Mouse (Mus musculus) liver, embryonic 18 days (tissue): ENCODE data around the gene Gm13285. TPM values are rescaled to one million over a fixed set of nuclear protein-coding genes. Genes with fewer than 3 reads are reported as not detected.

Experiments used
- polyA plus RNA-seq: library from polyadenylated mRNA; depleted of rRNA; stranded (reverse); fragments of >200 nt; gene quantifications from 2 replicates; pipeline ENCODE4 v1.2.3, GENCODE M21; 2012; rRNA removed

Gm13285 gene
- not detected in 2 replicates for polyA plus RNA-seq

DNA sequence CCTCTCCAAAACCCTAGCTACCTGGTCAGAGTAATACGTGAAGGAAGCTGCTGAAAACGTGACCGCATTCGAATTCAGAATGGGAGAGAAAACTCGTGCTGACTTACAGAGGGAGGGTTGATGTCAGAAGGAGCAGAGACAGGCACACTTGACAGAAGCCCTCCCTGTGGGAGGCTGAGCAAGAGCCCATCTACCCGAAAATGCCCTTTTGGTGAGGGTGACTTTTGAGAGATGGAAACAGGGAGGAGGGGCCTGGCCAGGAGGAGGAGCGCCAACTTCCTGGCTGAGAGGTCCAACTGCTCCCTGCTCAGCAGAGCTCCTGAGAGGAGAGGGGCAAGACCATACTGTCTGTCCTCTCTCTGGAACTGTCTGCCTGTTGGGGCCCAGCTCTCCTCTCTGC lies at the start of gene Gm13285:
Gene Gm13285, plus strand, starts transcription at position 301 of the 400 bp plus-strand sequence.

GRCm38 (mm10) chr4:88754818-88755340 lies 44.6 kb upstream of the Gm13285 start, which contains the start of gene Gm13271:
TSS of gene Gm13271 (plus strand) at chr4:88754868.

GRCm38 (mm10) chr4:88759610-88760268 lies 39.7 kb upstream of the Gm13285 start, which contains the start of gene Gm13283:
TSS of gene Gm13283 (plus strand) at chr4:88760119.

GRCm38 (mm10) chr4:88773534-88773933 lies 25.9 kb upstream of the Gm13285 start, which contains the start of gene Gm13290:
TSS of gene Gm13290 (plus strand) at chr4:88773834.

DNA sequence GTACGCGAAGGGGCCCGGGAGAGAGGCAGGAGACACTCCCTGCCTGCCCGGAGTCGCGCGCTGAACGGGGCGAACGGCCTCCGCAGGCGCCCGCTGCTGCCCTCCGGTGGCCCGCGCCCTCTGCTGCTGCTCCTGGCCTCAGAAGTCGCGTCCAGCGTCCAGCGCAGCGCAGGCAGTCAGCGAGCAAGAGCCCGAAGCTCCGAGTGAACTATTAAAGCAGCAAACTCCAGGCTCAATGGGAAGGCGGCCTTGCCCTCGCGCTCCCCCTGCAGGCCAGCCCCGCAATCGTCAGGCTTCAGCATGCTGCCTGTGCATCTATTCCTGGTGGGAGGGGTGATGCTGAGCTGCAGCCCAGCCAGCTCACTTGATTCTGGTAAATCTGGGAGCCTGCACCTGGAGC lies 22.8 kb upstream of the Gm13285 start, which contains the start of gene Gm13289:
Gene Gm13289, plus strand, starts transcription at position 301 of the 400 bp plus-strand sequence.

DNA sequence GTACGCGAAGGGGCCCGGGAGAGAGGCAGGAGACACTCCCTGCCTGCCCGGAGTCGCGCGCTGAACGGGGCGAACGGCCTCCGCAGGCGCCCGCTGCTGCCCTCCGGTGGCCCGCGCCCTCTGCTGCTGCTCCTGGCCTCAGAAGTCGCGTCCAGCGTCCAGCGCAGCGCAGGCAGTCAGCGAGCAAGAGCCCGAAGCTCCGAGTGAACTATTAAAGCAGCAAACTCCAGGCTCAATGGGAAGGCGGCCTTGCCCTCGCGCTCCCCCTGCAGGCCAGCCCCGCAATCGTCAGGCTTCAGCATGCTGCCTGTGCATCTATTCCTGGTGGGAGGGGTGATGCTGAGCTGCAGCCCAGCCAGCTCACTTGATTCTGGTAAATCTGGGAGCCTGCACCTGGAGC lies 19.9 kb upstream of the Gm13285 start, which contains the start of gene Gm13272:
Gene Gm13272, plus strand, starts transcription at position 301 of the 400 bp plus-strand sequence.

GRCm38 (mm10) chr4:88781831-88782230 lies 17.6 kb upstream of the Gm13285 start, which contains the start of gene Ifnz:
TSS of gene Ifnz (plus strand) at chr4:88782131.

DNA sequence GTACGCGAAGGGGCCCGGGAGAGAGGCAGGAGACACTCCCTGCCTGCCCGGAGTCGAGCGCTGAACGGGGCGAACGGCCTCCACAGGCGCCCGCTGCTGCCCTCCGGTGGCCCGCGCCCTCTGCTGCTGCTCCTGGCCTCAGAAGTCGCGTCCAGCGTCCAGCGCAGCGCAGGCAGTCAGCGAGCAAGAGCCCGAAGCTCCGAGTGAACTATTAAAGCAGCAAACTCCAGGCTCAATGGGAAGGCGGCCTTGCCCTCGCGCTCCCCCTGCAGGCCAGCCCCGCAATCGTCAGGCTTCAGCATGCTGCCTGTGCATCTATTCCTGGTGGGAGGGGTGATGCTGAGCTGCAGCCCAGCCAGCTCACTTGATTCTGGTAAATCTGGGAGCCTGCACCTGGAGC lies 14.1 kb upstream of the Gm13285 start, which contains the start of gene Gm13276:
Gene Gm13276, plus strand, starts transcription at position 301 of the 400 bp plus-strand sequence.

DNA sequence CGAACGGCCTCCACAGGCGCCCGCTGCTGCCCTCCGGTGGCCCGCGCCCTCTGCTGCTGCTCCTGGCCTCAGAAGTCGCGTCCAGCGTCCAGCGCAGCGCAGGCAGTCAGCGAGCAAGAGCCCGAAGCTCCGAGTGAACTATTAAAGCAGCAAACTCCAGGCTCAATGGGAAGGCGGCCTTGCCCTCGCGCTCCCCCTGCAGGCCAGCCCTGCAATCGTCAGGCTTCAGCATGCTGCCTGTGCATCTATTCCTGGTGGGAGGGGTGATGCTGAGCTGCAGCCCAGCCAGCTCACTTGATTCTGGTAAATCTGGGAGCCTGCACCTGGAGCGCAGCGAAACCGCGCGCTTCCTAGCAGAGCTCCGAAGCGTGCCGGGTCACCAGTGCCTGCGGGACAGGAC lies 11.1 kb upstream of the Gm13285 start, which contains the start of gene Gm13277:
Gene Gm13277, plus strand, starts transcription at position 231 of the 400 bp plus-strand sequence.

GRCm38 (mm10) chr4:88791250-88791649 lies 8.2 kb upstream of the Gm13285 start, which contains the start of gene Gm13278:
TSS of gene Gm13278 (plus strand) at chr4:88791550.

GRCm38 (mm10) chr4:88793936-88794675 lies 5.4 kb upstream of the Gm13285 start, which contains the start of gene Gm13275:
TSS of gene Gm13275 (plus strand) at chr4:88794487.

DNA sequence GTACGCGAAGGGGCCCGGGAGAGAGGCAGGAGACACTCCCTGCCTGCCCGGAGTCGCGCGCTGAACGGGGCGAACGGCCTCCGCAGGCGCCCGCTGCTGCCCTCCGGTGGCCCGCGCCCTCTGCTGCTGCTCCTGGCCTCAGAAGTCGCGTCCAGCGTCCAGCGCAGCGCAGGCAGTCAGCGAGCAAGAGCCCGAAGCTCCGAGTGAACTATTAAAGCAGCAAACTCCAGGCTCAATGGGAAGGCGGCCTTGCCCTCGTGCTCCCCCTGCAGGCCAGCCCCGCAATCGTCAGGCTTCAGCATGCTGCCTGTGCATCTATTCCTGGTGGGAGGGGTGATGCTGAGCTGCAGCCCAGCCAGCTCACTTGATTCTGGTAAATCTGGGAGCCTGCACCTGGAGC lies 2.4 kb upstream of the Gm13285 start, which contains the start of gene Gm13279:
Gene Gm13279, plus strand, starts transcription at position 301 of the 400 bp plus-strand sequence.

DNA sequence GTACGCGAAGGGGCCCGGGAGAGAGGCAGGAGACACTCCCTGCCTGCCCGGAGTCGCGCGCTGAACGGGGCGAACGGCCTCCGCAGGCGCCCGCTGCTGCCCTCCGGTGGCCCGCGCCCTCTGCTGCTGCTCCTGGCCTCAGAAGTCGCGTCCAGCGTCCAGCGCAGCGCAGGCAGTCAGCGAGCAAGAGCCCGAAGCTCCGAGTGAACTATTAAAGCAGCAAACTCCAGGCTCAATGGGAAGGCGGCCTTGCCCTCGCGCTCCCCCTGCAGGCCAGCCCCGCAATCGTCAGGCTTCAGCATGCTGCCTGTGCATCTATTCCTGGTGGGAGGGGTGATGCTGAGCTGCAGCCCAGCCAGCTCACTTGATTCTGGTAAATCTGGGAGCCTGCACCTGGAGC lies 3.5 kb downstream of the Gm13285 start, which contains the start of gene Gm13287:
Gene Gm13287, plus strand, starts transcription at position 301 of the 400 bp plus-strand sequence.

DNA sequence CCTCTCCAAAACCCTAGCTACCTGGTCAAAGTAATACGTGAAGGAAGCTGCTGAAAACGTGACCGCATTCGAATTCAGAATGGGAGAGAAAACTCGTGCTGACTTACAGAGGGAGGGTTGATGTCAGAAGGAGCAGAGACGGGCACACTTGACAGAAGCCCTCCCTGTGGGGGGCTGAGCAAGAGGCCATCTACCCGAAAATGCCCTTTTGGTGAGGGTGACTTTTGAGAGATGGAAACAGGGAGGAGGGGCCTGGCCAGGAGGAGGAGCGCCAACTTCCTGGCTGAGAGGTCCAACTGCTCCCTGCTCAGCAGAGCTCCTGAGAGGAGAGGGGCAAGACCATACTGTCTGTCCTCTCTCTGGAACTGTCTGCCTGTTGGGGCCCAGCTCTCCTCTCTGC lies 5.8 kb downstream of the Gm13285 start, which contains the start of gene Gm13288:
Gene Gm13288, plus strand, starts transcription at position 301 of the 400 bp plus-strand sequence.

DNA sequence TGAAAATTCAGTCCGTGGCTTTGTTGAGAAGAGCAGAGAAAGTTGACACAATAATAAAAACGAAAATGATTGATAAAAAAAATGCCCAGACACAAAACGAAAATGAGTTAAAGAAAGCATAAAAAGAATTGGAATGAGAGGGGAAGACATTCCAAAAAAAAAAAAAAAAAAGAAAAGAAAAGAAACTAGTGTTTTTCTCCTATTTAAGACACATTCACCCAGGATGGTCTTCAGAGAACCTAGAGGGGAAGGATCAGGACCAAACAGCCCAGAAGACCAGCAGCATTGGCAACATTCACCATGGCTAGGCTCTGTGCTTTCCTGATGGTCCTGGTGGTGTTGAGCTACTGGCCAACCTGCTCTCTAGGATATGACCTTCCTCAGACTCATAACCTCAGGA lies 16.5 kb downstream of the Gm13285 start, which contains the start of gene Ifna7:
Gene Ifna7, plus strand, starts transcription at position 301 of the 400 bp plus-strand sequence.

DNA sequence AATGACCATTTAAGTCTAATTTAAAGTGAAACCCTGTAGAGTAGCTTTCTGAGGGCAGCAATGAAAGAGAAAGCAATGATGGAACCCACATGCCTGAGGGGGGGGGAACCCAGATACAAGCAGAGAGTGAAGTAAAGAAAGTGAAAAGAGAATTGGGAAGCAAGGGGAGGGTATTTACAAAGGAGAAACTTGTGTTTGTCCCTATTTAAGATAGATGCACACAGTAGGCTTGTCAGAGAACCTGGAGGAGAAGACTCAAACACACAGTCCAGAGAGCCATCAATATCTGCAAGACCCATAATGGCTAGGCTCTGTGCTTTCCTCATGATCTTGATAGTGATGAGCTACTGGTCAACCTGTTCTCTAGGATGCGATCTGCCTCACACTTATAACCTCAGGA lies 20.2 kb downstream of the Gm13285 start, which contains the start of gene Ifna11:
Gene Ifna11, plus strand, starts transcription at position 301 of the 400 bp plus-strand sequence.

GRCm38 (mm10) chr4:88827116-88827515 lies 27.7 kb downstream of the Gm13285 start, which contains the start of gene Ifna6:
TSS of gene Ifna6 (plus strand) at chr4:88827416.

GRCm38 (mm10) chr4:88835225-88835624 lies 35.8 kb downstream of the Gm13285 start, which contains the start of gene Ifna5:
TSS of gene Ifna5 (plus strand) at chr4:88835525.

DNA sequence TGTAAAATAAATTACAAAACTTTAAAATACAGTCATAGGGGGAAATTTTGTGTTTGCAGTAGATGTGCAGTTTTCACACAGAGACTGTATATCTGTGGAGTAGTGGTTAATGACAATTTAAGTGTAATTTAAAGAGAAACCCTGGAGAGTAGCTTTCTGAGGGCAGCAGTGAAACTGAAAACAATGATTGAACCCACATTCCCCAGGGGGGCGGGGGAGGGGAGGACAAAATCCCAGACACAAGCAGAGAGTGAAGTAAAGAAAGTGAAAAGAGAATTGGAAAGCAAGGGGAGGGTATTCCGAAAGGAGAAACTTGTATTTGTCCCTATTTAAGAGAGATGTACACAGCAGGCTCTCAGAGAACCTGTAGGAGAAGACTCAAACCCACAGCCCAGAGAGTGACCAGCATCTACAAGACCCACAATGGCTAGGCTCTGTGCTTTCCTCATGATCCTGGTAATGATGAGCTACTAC lies 42.0 kb downstream of the Gm13285 start, which contains the start of gene Ifna4:
Gene Ifna4, plus strand, starts transcription at position 424 of the 474 bp plus-strand sequence.

GRCm38 (mm10) chr4:88849698-88850097 lies 50.2 kb downstream of the Gm13285 start, which contains the start of gene Ifna1:
TSS of gene Ifna1 (plus strand) at chr4:88850087.

